Mouse (Mus musculus) CH12.LX (cell line): ENCODE data around the gene Rhoa. TPM values are rescaled to one million over a fixed set of nuclear protein-coding genes. Genes with fewer than 3 reads are reported as not detected.

Experiments
- DNase-seq: peaks from one replicate; pipeline ENCODE4 v3.0.0-alpha.2; 2013; ENCODE audit errors: extremely low read depth
- H3K27ac ChIP-seq: 2 replicates; pipeline ENCODE4 v1.5.1; 2012; ENCODE audit warnings: low read depth, mild to moderate bottlenecking, control low read depth, moderate library complexity; ENCODE audit not compliant: insufficient read depth
- H3K27me3 ChIP-seq: replicated peaks from 2 replicates; pipeline ENCODE3; 2012; ENCODE audit warnings: inconsistent platforms
- H3K36me3 ChIP-seq, 2 experiments: replicated peaks in 1 of 2; 2 replicates each; pipeline versions ENCODE3 to v1.6.1; 2012; ENCODE audit warnings: inconsistent platforms in 1 of 2, low read length in 1 of 2, mild to moderate bottlenecking in 1 of 2, mixed read lengths in 1 of 2, moderate library complexity in 1 of 2; ENCODE audit not compliant: control insufficient read depth in 1 of 2, insufficient read depth in 1 of 2
- H3K4me1 ChIP-seq, 2 experiments: 2 replicates each; pipeline ENCODE4 v1.6.1; 2012; ENCODE audit warnings: inconsistent platforms in 1 of 2, moderate library complexity in 1 of 2; ENCODE audit not compliant: insufficient read depth in 2 of 2, control insufficient read depth in 1 of 2
- H3K4me2 ChIP-seq: 2 replicates; pipeline ENCODE4 v1.6.1; 2012; ENCODE audit warnings: low read depth, mild to moderate bottlenecking, control low read depth; ENCODE audit not compliant: poor library complexity, insufficient read depth, severe bottlenecking
- H3K4me3 ChIP-seq, 3 experiments: fragments of 150-350 bp in 1 of 3; sonication (generic) in 1 of 3; replicated peaks in 1 of 3; 2 replicates each; pipeline versions ENCODE3 to v1.5.1; 2011 to 2012; ENCODE audit warnings: low read depth in 2 of 3, low read length in 2 of 3, mild to moderate bottlenecking in 2 of 3, moderate library complexity in 2 of 3, control low read depth in 1 of 3, improper control_type of control experiment in 1 of 3, inconsistent platforms in 1 of 3, mixed read lengths in 1 of 3; ENCODE audit not compliant: poor library complexity in 1 of 3
- H3K79me2 ChIP-seq: replicated peaks from 2 replicates; pipeline ENCODE4 v1.6.1; 2012; ENCODE audit warnings: mild to moderate bottlenecking, moderate library complexity; ENCODE audit not compliant: control insufficient read depth, poor library complexity, insufficient read depth, severe bottlenecking; ENCODE audit errors: extremely low read depth
- H3K9ac ChIP-seq: 2 replicates; pipeline ENCODE4 v1.6.1; 2012; ENCODE audit warnings: low read depth, mild to moderate bottlenecking, control low read depth, moderate library complexity; ENCODE audit not compliant: insufficient read depth
- H3K9me3 ChIP-seq: replicated peaks from 2 replicates; pipeline ENCODE3; 2012; ENCODE audit warnings: low read length, inconsistent platforms, mixed read lengths
- BHLHE40 ChIP-seq: IDR thresholded peaks from 2 replicates; pipeline ENCODE4 v1.6.1; 2011; ENCODE audit warnings: mild to moderate bottlenecking, low read depth, low read length, improper control_type of control experiment
- CHD1 ChIP-seq: IDR thresholded peaks from 2 replicates; pipeline ENCODE4 v1.6.1; 2012; ENCODE audit warnings: low read depth, low read length, improper control_type of control experiment, inconsistent platforms
- CHD2 ChIP-seq: IDR thresholded peaks from 2 replicates; pipeline ENCODE4 v1.6.1; 2011; ENCODE audit warnings: low read length, improper control_type of control experiment
- CTCF ChIP-seq, 2 experiments: IDR thresholded peaks in 1 of 2; conservative IDR thresholded peaks in 1 of 2; 2 replicates each; pipeline ENCODE4 v1.5.1; 2011 to 2012; ENCODE audit warnings: low read depth in 2 of 2, low read length in 2 of 2, improper control_type of control experiment in 1 of 2, inconsistent platforms in 1 of 2, mild to moderate bottlenecking in 1 of 2, moderate library complexity in 1 of 2
- E2F4 ChIP-seq: IDR thresholded peaks from 2 replicates; pipeline ENCODE4 v1.6.1; 2011; ENCODE audit warnings: low read depth, low read length, improper control_type of control experiment; ENCODE audit not compliant: insufficient replicate concordance
- ELF1 ChIP-seq: IDR thresholded peaks from 2 replicates; pipeline ENCODE4 v1.6.1; 2014; ENCODE audit warnings: low read depth, mild to moderate bottlenecking, inconsistent platforms, low read length, improper control_type of control experiment
- EP300 ChIP-seq: IDR thresholded peaks from 2 replicates; pipeline ENCODE4 v1.6.1; 2011; ENCODE audit warnings: low read length, improper control_type of control experiment
- ETS1 ChIP-seq: conservative IDR thresholded peaks from 2 replicates; pipeline ENCODE4 v1.6.1; 2012; ENCODE audit warnings: low read depth, mild to moderate bottlenecking, inconsistent platforms, low read length, improper control_type of control experiment, moderate library complexity
- GABPA ChIP-seq: IDR thresholded peaks from 2 replicates; pipeline ENCODE4 v1.6.1; 2012; ENCODE audit warnings: low read depth, low read length, improper control_type of control experiment, inconsistent platforms; ENCODE audit not compliant: insufficient replicate concordance
- HCFC1 ChIP-seq: IDR thresholded peaks from 2 replicates; pipeline ENCODE4 v1.6.1; 2012; ENCODE audit warnings: low read depth, mild to moderate bottlenecking, inconsistent platforms, low read length, improper control_type of control experiment
- IRF4 ChIP-seq: IDR thresholded peaks from 2 replicates; pipeline ENCODE4 v1.6.1; 2014; ENCODE audit warnings: low read depth, mild to moderate bottlenecking, inconsistent platforms, low read length, improper control_type of control experiment
- JUN ChIP-seq: IDR thresholded peaks from 2 replicates; pipeline ENCODE4 v1.6.1; 2011; ENCODE audit warnings: low read depth, mild to moderate bottlenecking, low read length, improper control_type of control experiment, moderate library complexity; ENCODE audit not compliant: insufficient read depth
- JUND ChIP-seq: conservative IDR thresholded peaks from 2 replicates; pipeline ENCODE4 v1.6.1; 2011; ENCODE audit warnings: low read depth, low read length, improper control_type of control experiment
- KAT2A ChIP-seq: IDR thresholded peaks from 2 replicates; pipeline ENCODE4 v1.6.1; 2012; ENCODE audit warnings: low read length, improper control_type of control experiment, inconsistent platforms; ENCODE audit not compliant: insufficient replicate concordance
- MAFK ChIP-seq: IDR thresholded peaks from 2 replicates; pipeline ENCODE4 v1.6.1; 2011; ENCODE audit warnings: low read length, improper control_type of control experiment; ENCODE audit not compliant: insufficient replicate concordance
- MAX ChIP-seq: IDR thresholded peaks from 2 replicates; pipeline ENCODE4 v1.6.1; 2011; ENCODE audit warnings: low read length, improper control_type of control experiment
- MAZ ChIP-seq: IDR thresholded peaks from 2 replicates; pipeline ENCODE4 v1.6.1; 2012; ENCODE audit warnings: low read depth, mild to moderate bottlenecking, inconsistent platforms, low read length, improper control_type of control experiment, moderate library complexity
- MEF2A ChIP-seq: IDR thresholded peaks from 2 replicates; pipeline ENCODE4 v1.6.1; 2014; ENCODE audit warnings: low read depth, mild to moderate bottlenecking, inconsistent platforms, low read length, improper control_type of control experiment, borderline replicate concordance
- MXI1 ChIP-seq: IDR thresholded peaks from 2 replicates; pipeline ENCODE4 v1.6.1; 2011; ENCODE audit warnings: mild to moderate bottlenecking, low read depth, low read length, improper control_type of control experiment
- MYC ChIP-seq: IDR thresholded peaks from 2 replicates; pipeline ENCODE4 v1.6.1; 2011; ENCODE audit warnings: low read depth, mild to moderate bottlenecking, improper control_type of control experiment, low read length
- NELFE ChIP-seq: IDR thresholded peaks from 2 replicates; pipeline ENCODE4 v1.6.1; 2011; ENCODE audit warnings: low read depth, low read length, improper control_type of control experiment
- NRF1 ChIP-seq: IDR thresholded peaks from 2 replicates; pipeline ENCODE4 v1.6.1; 2014; ENCODE audit warnings: low read depth, mild to moderate bottlenecking, inconsistent platforms, low read length, improper control_type of control experiment, moderate library complexity
- PAX5 ChIP-seq: IDR thresholded peaks from 2 replicates; pipeline ENCODE4 v1.6.1; 2012; ENCODE audit warnings: low read length, inconsistent platforms, mixed read lengths
- POLR2A ChIP-seq: IDR thresholded peaks from 2 replicates; pipeline ENCODE4 v1.6.1; 2011; ENCODE audit warnings: low read depth, mild to moderate bottlenecking, improper control_type of control experiment, low read length
- POLR2AphosphoS2 ChIP-seq: IDR thresholded peaks from 2 replicates; pipeline ENCODE4 v1.6.1; 2011; ENCODE audit warnings: low read depth, low read length, improper control_type of control experiment
- RAD21 ChIP-seq: IDR thresholded peaks from 2 replicates; pipeline ENCODE4 v1.6.1; 2011; ENCODE audit warnings: low read depth, mild to moderate bottlenecking, low read length, improper control_type of control experiment, moderate library complexity
- RCOR1 ChIP-seq: conservative IDR thresholded peaks from 2 replicates; pipeline ENCODE4 v1.6.1; 2012; ENCODE audit warnings: low read depth, mild to moderate bottlenecking, inconsistent platforms, low read length, improper control_type of control experiment
- SIN3A ChIP-seq: IDR thresholded peaks from 2 replicates; pipeline ENCODE4 v1.6.1; 2012; ENCODE audit warnings: low read length, improper control_type of control experiment, inconsistent platforms
- SMC3 ChIP-seq: IDR thresholded peaks from 2 replicates; pipeline ENCODE4 v1.6.1; 2011; ENCODE audit warnings: low read depth, low read length, improper control_type of control experiment
- TBP ChIP-seq: conservative IDR thresholded peaks from 2 replicates; pipeline ENCODE4 v1.6.1; 2011; ENCODE audit warnings: low read depth, low read length, improper control_type of control experiment
- TCF12 ChIP-seq: IDR thresholded peaks from 2 replicates; pipeline ENCODE4 v1.6.1; 2014; ENCODE audit warnings: low read depth, mild to moderate bottlenecking, inconsistent platforms, low read length, improper control_type of control experiment
- UBTF ChIP-seq: IDR thresholded peaks from 2 replicates; pipeline ENCODE4 v1.6.1; 2012; ENCODE audit warnings: low read depth, mild to moderate bottlenecking, inconsistent platforms, low read length, improper control_type of control experiment, moderate library complexity
- USF1 ChIP-seq: IDR thresholded peaks from 2 replicates; pipeline ENCODE4 v1.6.1; 2014; ENCODE audit warnings: low read depth, mild to moderate bottlenecking, inconsistent platforms, low read length, improper control_type of control experiment
- USF2 ChIP-seq: conservative IDR thresholded peaks from 2 replicates; pipeline ENCODE4 v1.6.1; 2011; ENCODE audit warnings: low read depth, low read length, improper control_type of control experiment
- ZC3H11A ChIP-seq: IDR thresholded peaks from 2 replicates; pipeline ENCODE4 v1.6.1; 2012; ENCODE audit warnings: low read depth, mild to moderate bottlenecking, inconsistent platforms, low read length, improper control_type of control experiment
- ZKSCAN1 ChIP-seq: IDR thresholded peaks from 2 replicates; pipeline ENCODE4 v1.6.1; 2012; ENCODE audit warnings: low read depth, inconsistent platforms, low read length, improper control_type of control experiment, borderline replicate concordance
- ZMIZ1 ChIP-seq: IDR thresholded peaks from 2 replicates; pipeline ENCODE4 v1.6.1; 2012; ENCODE audit warnings: low read depth, mild to moderate bottlenecking, inconsistent platforms, low read length, improper control_type of control experiment
- ZNF384 ChIP-seq: IDR thresholded peaks from 2 replicates; pipeline ENCODE4 v1.6.1; 2012; ENCODE audit warnings: low read depth, low read length, improper control_type of control experiment, inconsistent platforms
- dilution Hi-C: fragments of 300-500 bp; cut with MboI; formaldehyde crosslinking; loops from 2 replicates; pipeline ENCODE4 v1.14.3; 2020; ENCODE audit warnings: low sequenced_read_pairs; ENCODE audit not compliant: extremely low pct_unique_long_range_greater_than_20kb, extremely low pct_ligation_motif_present
- in situ Hi-C: fragments of 300-500 bp; cut with MboI; formaldehyde crosslinking; loops from 3 replicates; pipeline ENCODE4 v1.14.3; 2019; ENCODE audit warnings: low sequenced_read_pairs, low pct_ligation_motif_present, low pct_unique_long_range_greater_than_20kb, mixed read lengths
- polyA plus RNA-seq: library from polyadenylated mRNA; unstranded; fragments of >175 nt; gene quantifications from 2 replicates; pipeline ENCODE4 v1.2.1, GENCODE M21; 2012; ENCODE audit warnings: low read depth; ENCODE audit not compliant: insufficient read length
- total RNA-seq, 2 experiments: library from RNA; depleted of rRNA; stranded (reverse); fragments of 300-350 nt in 1 of 2; fragments of >200 nt in 1 of 2; gene quantifications; 2 replicates each; pipeline ENCODE4 v1.2.3; 2012 to 2014

Gene Rhoa
- total and polyA plus RNA-seq, 3 experiments: 84.0 to 308 (median 243) TPM

- Histone ChIP-seq H3K9ac (peak within 1 kb of the TSS; percentile 81), H3K36me3 (peaks cover 17 to 39% of the 10 kb centered on the region in 2 experiments), H3K4me3 (peak within 1 kb of the TSS; percentile 87 to 91 (median 89)), H3K9me3 (no peaks in the 10 kb centered on the region), H3K4me2 (peak within 1 kb of the TSS; percentile 75), H3K27me3 (no peaks in the 10 kb centered on the region), H3K79me2 (peaks cover 10% of the 10 kb centered on the region), H3K27ac (peak within 1 kb of the TSS; percentile 81), H3K4me1 (peaks cover 14 to 38% of the 10 kb centered on the region in 2 experiments)
- peak; percentile 94 for TF ChIP-seq USF1
- no peak for TF ChIP-seq ZNF384
- no peak; the same call in 1 of the 2 replicates for TF ChIP-seq EP300
- TF ChIP-seq SMC3: no peak
- TF ChIP-seq ZKSCAN1: no peak
- peak; percentile 100 for TF ChIP-seq POLR2A
- peak; percentile 97 for TF ChIP-seq TBP
- peak; percentile 86 for TF ChIP-seq UBTF
- TF ChIP-seq E2F4: no peak
- peak; percentile 89 for TF ChIP-seq CHD2
- TF ChIP-seq TCF12: peak; percentile 90
- no peak for TF ChIP-seq ETS1
- peak; percentile 87 for TF ChIP-seq BHLHE40
- TF ChIP-seq MYC: 0 out of 2 replicates have a peak, but pooled peaks have one; percentile 71
- peak; percentile 98 for TF ChIP-seq POLR2AphosphoS2
- peak; percentile 95 for TF ChIP-seq MXI1
- no peak for TF ChIP-seq JUN
- peak; percentile 91 for TF ChIP-seq ELF1
- TF ChIP-seq JUND: no peak
- TF ChIP-seq HCFC1: peak; percentile 78
- no peak for TF ChIP-seq MAZ
- no peak for TF ChIP-seq RAD21
- 0 out of 2 replicates have a peak, but pooled peaks have one; percentile 45 for TF ChIP-seq KAT2A
- TF ChIP-seq CTCF (conservative IDR thresholded peaks at IDR 0.05 in 1 of 2, IDR thresholded peaks at IDR 0.05 in 1 of 2; ENCODE audit: low read depth in 2 of 2, low read length in 2 of 2): no peak
- peak; percentile 92 for TF ChIP-seq USF2
- TF ChIP-seq SIN3A: peak; percentile 93
- TF ChIP-seq RCOR1: 0 out of 2 replicates have a peak, but pooled peaks have one; percentile 14
- no peak for TF ChIP-seq CHD1
- no peak for TF ChIP-seq GABPA
- peak; percentile 39; the same call in 1 of the 2 replicates for TF ChIP-seq NRF1
- peak; percentile 99 for TF ChIP-seq ZMIZ1
- TF ChIP-seq MAFK: no peak
- peak; percentile 98 for TF ChIP-seq NELFE
- TF ChIP-seq PAX5: no peak
- TF ChIP-seq MEF2A: peak; percentile 55; the same call in 1 of the 2 replicates
- no peak; the same call in none of the 2 replicates for TF ChIP-seq IRF4
- TF ChIP-seq MAX: peak; percentile 97
- no peak for TF ChIP-seq ZC3H11A
- dilution Hi-C loops (no loop called here), in situ Hi-C loops (no loop called here)
- DNase-seq: peak; percentile 97
Measured at GRCm38 (mm10) chr9:108338886-108339781, 33.2 kb downstream of the Rhoa start, which contains the start of gene Gpx1. Gene Gpx1 (plus strand): TSS chr9:108338903.
